Mouse (Mus musculus): ENCODE data around the gene Myo18b.

GRCm38 (mm10) chr5:112928201-112928881 is 32.2 kb upstream of the Myo18b start:
- TF ChIP-seq CTCF (IDR thresholded peaks at IDR 0.05; ENCODE audit: extremely low read depth, insufficient read depth, insufficient read length, insufficient replicate concordance) (no peak), POLR2A (IDR thresholded peaks at IDR 0.05; ENCODE audit: low read depth, low read length) (no peak)

Measured in spleen, adult 2 months (tissue).